Mouse (Mus musculus): Measurements from ENCODE around the gene Nxf1.

The Nxf1 gene

GRCm38 (mm10) chr19:8763276-8763675 lies 6.4 kb downstream of the Nxf1 start:
- DNase-seq (ENCODE audit: low read depth, low spot score), result no peak

GRCm38 (mm10) chr19:8765562-8765961 lies 8.7 kb downstream of the Nxf1 start:
- no peak for DNase-seq (ENCODE audit: low read depth, low spot score)

GRCm38 (mm10) chr19:8770567-8771270 lies 13.8 kb downstream of the Nxf1 start, which contains the start of gene Tmem223:
TSS of gene Tmem223 (plus strand) at chr19:8770996.
- peak; percentile 45 for DNase-seq (ENCODE audit: low read depth, low spot score)

GRCm38 (mm10) chr19:8772996-8773395 lies 16.1 kb downstream of the Nxf1 start:
- no peak for DNase-seq (ENCODE audit: low read depth, low spot score)

- DNase-seq (ENCODE audit: low read depth, low spot score), result no peak
These were observed 16.5 kb downstream of the Nxf1 start for GRCm38 (mm10) chr19:8773409-8773808.

GRCm38 (mm10) chr19:8774086-8774835 lies 17.4 kb downstream of the Nxf1 start, which contains the start of gene Tmem179b:
TSS of gene Tmem179b (minus strand) at chr19:8774467.
- peak; percentile 83 for DNase-seq (ENCODE audit: low read depth, low spot score)

- DNase-seq (ENCODE audit: low read depth, low spot score), result no peak
These were observed 18.1 kb downstream of the Nxf1 start for GRCm38 (mm10) chr19:8774951-8775421.

- peak; percentile 97 for DNase-seq (ENCODE audit: low read depth, low spot score)
These were observed 29.3 kb downstream of the Nxf1 start, which contains the start of gene Taf6l for GRCm38 (mm10) chr19:8786008-8786781. TSS of gene Taf6l (minus strand) at chr19:8786417.

GRCm38 (mm10) chr19:8788521-8788920 lies 31.6 kb downstream of the Nxf1 start:
- DNase-seq (ENCODE audit: low read depth, low spot score), result no peak

- no peak for DNase-seq (ENCODE audit: low read depth, low spot score)
These were observed 32.3 kb downstream of the Nxf1 start for GRCm38 (mm10) chr19:8789171-8789570.

GRCm38 (mm10) chr19:8790171-8790570 lies 33.3 kb downstream of the Nxf1 start:
- no peak for DNase-seq (ENCODE audit: low read depth, low spot score)

- peak; percentile 71 for DNase-seq (ENCODE audit: low read depth, low spot score)
These were observed 41.5 kb downstream of the Nxf1 start, which contains the start of gene Polr2g for GRCm38 (mm10) chr19:8798264-8798946. TSS of gene Polr2g (minus strand) at chr19:8798577.

GRCm38 (mm10) chr19:8798947-8799315 lies 42.1 kb downstream of the Nxf1 start:
- DNase-seq (ENCODE audit: low read depth, low spot score), result no peak

GRCm38 (mm10) chr19:8802130-8802821 lies 45.4 kb downstream of the Nxf1 start, which contains the start of gene Zbtb3:
TSS of gene Zbtb3 (plus strand) at chr19:8802555.
- DNase-seq (ENCODE audit: low read depth, low spot score), result peak; percentile 95

GRCm38 (mm10) chr19:8803204-8803780 lies 46.4 kb downstream of the Nxf1 start:
- no peak for DNase-seq (ENCODE audit: low read depth, low spot score)

GRCm38 (mm10) chr19:8803879-8804660 lies 47.2 kb downstream of the Nxf1 start:
- DNase-seq (ENCODE audit: low read depth, low spot score), result no peak

GRCm38 (mm10) chr19:8806810-8807209 lies 49.9 kb downstream of the Nxf1 start:
- DNase-seq (ENCODE audit: low read depth, low spot score), result no peak

GRCm38 (mm10) chr19:8815812-8816211 lies 58.9 kb downstream of the Nxf1 start:
- DNase-seq (ENCODE audit: low read depth, low spot score), result no peak

- DNase-seq (ENCODE audit: low read depth, low spot score), result no peak
These were observed 60.1 kb downstream of the Nxf1 start for GRCm38 (mm10) chr19:8817001-8817400.

Data from WW6 (cell line).